Mouse (Mus musculus) spleen, adult 18-20 months (tissue): Measurements from ENCODE around the gene Lrguk.

Source experiments
- DNase-seq, 2 experiments: peaks; one replicate each; pipeline ENCODE4 v3.0.0; 2022; ENCODE audit warnings: mixed read lengths in 2 of 2

The Lrguk gene

DNA sequence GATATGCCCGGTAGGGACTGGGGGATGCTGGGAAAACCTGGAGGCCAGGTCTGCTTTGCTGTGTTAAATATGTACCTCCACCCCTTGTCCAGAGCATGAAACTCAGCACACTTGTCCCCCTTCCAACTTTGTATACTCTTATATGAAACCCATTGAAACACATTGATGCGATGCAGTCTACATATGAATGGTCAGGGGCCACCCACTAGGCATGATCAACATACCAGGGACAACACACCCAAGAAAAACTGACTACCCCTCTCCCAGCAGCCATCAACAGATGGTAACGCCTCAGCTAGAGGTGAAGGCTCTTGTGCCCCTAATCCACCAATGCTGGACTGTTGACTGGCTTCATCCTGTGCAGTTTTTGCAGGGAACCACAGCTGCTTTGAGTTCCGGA is 150.7 kb downstream of the Lrguk start:
- no peak for DNase-seq

DNA sequence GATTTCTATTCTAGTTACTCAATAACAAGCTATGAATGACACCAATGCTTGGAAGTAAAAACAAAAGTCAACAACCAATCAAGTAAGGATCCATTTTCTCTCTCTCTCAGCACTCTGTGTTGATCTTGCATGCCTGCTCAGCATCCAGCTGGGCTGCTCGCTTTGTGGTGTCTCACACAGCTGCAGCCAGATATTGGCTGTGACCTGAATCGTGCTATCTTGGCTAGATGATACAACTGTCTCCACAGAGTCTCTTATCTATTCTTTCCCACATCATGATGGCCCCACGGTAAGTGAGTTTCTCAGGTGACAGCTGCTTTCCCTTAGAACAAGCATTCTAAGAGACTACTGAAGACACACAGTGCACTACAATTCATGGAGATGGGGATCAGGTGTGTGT is 152.7 kb downstream of the Lrguk start:
- DNase-seq = no peak

DNA sequence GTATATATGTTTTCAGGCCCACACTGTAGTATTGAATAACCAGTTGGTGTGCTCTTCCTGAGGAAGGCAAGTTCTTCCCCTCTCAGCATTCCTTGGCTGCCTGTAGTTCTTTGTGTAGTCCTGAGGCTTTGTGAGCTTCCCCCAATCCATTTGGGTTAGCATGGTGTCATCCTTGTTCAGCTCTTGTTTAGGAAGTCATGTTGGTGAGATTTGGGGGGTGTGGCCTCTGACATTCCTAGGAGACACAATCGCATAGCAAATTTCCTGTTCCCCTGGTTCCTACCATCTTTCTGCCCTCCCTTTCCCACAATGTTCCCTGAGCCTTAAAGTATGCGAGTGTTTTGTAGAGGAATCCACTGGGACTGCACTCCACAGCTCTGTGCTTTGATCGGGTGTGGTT is 154.1 kb downstream of the Lrguk start:
- DNase-seq = no peak
